19 mouse cellular contexts compared by ENCODE assay signal in genomic region chr5:103513162-103513561, GRCm38 (mm10).
A peak's percentile ranks its signal among the peaks of the same experiment; 100 is the strongest.
DNase-seq lines count a peak whose midpoint lies in the region; ATAC-seq and TF ChIP-seq lines count a peak whose summit lies in the region.
"Had no signal": no experiment of that assay in that cellular context is flagged by ENCODE, and none has a peak within 500 bp of the region (broad histone marks: within the 10 kb centered on the region; RNA-seq: fewer than 3 reads in every experiment).

No protein-coding gene starts in this region.

- TF ChIP-seq CTCF in lung, embryonic 14.5 days (IDR thresholded peaks at IDR 0.05; ENCODE audit: low read depth): 0 out of 2 replicates have a peak, but pooled peaks have one; percentile 11
- no peak for TF ChIP-seq CTCF in kidney, adult 2 months (conservative IDR thresholded peaks at IDR 0.05; ENCODE audit: insufficient read depth, insufficient read length, low read depth, low read length)

- peak; percentile 33 for DNase-seq in adrenal gland, postnatal 10 days
- no peak for DNase-seq in adrenal gland, adult 18-20 months (ENCODE audit: low spot score in 2 of 2)
- no peak for DNase-seq in lung, embryonic 14.5 days
- no peak for DNase-seq in lung, postnatal 4 days
- peak; percentile 40 for DNase-seq in CD4-positive, CD25-positive, alpha-beta regulatory T cell, adult 2 months (ENCODE audit: low read depth, low spot score)
- peak; percentile 39 to 40 for DNase-seq in adrenal gland, postnatal 36 days
- no peak for DNase-seq in kidney, adult 2 months
- DNase-seq in left cerebral cortex, adult 11 months (ENCODE audit: low spot score): no peak
- DNase-seq: cerebellum, adult 9-11 months; forebrain, postnatal 0 days; heart, postnatal 10 days; kidney, adult 8-10 months; lung, postnatal 36 days; thymus, postnatal 36 days had no signal

- H3K36me3 ChIP-seq in lung, embryonic 14.5 days (ENCODE audit: insufficient read depth): no peaks in the 10 kb centered on the region
- H3K36me3 ChIP-seq in kidney, adult 2 months (ENCODE audit: control insufficient read depth, insufficient read depth, low read length): no peaks in the 10 kb centered on the region; the same call in 1 of the 2 replicates
- H3K36me3 ChIP-seq: hindbrain, embryonic 15.5 days; liver, embryonic 15.5 days; midbrain, embryonic 15.5 days had no signal

- H3K27me3 ChIP-seq in lung, embryonic 14.5 days (ENCODE audit: insufficient read depth, low read length): no peaks in the 10 kb centered on the region
- no peaks in the 10 kb centered on the region for H3K27me3 ChIP-seq in kidney, adult 2 months (replicated peaks; ENCODE audit: control insufficient read depth, insufficient read depth, low read length)
- H3K27me3 ChIP-seq: hindbrain, embryonic 15.5 days; liver, embryonic 15.5 days; midbrain, embryonic 15.5 days had no signal

- H3K27ac ChIP-seq in lung, embryonic 14.5 days (ENCODE audit: low read depth): no peak overlapping the region
- no peak overlapping the region; the same call in 1 of the 2 replicates for H3K27ac ChIP-seq in kidney, adult 2 months (ENCODE audit: insufficient read depth, low read depth, low read length)
- H3K27ac ChIP-seq: embryonic facial prominence, embryonic 10.5 days; hindbrain, embryonic 15.5 days; liver, embryonic 15.5 days; midbrain, embryonic 15.5 days had no signal

- no peak overlapping the region for H3K4me2 ChIP-seq in lung, embryonic 14.5 days
- H3K4me2 ChIP-seq: hindbrain, embryonic 15.5 days; liver, embryonic 15.5 days; midbrain, embryonic 15.5 days had no signal

- 83% methylated on average over 9 of the region's 9 CpGs for WGBS in lung, embryonic 14.5 days
- WGBS in kidney, adult 2 months: 76% methylated on average over 9 of the region's 9 CpGs

- TF ChIP-seq POLR2A in kidney, adult 2 months (IDR thresholded peaks at IDR 0.05; ENCODE audit: low read depth, low read length): no peak

- H3K9ac ChIP-seq in lung, embryonic 14.5 days: no peak overlapping the region
- H3K9ac ChIP-seq: forebrain, postnatal 0 days; hindbrain, embryonic 15.5 days; liver, embryonic 15.5 days; midbrain, embryonic 15.5 days had no signal

- peaks cover 4% of the 10 kb centered on the region; the same call in 1 of the 2 replicates for H3K4me1 ChIP-seq in lung, embryonic 14.5 days (ENCODE audit: insufficient read depth)
- peaks cover 6% of the 10 kb centered on the region; the same call in 1 of the 2 replicates for H3K4me1 ChIP-seq in kidney, adult 2 months (ENCODE audit: control insufficient read depth, insufficient read depth, low read length)
- H3K4me1 ChIP-seq: embryonic facial prominence, embryonic 10.5 days; hindbrain, embryonic 15.5 days; liver, embryonic 15.5 days; midbrain, embryonic 15.5 days had no signal

- no peak for ATAC-seq in lung, embryonic 14.5 days (ENCODE audit: insufficient read depth)
- ATAC-seq: forebrain, postnatal 0 days; midbrain, embryonic 15.5 days had no signal

- no peaks in the 10 kb centered on the region for H3K9me3 ChIP-seq in lung, embryonic 14.5 days (ENCODE audit: low read depth, low read length)
- H3K9me3 ChIP-seq: embryonic facial prominence, embryonic 10.5 days; hindbrain, embryonic 15.5 days; liver, embryonic 15.5 days; midbrain, embryonic 15.5 days had no signal

- H3K4me3 ChIP-seq in lung, embryonic 14.5 days (ENCODE audit: low read depth, low read length): no peak overlapping the region
- no peak overlapping the region for H3K4me3 ChIP-seq in kidney, adult 2 months (ENCODE audit: insufficient read depth, low read depth, low read length)
- H3K4me3 ChIP-seq: embryonic facial prominence, embryonic 10.5 days; erythroblast, embryonic 14.5 days; hindbrain, embryonic 15.5 days; liver, embryonic 15.5 days; midbrain, embryonic 15.5 days had no signal

Comparison
In these comparisons a context has a peak if more than half of its experiments do, and no peak if none do; other contexts are left out.
1. DNase-seq: peak in adrenal gland, postnatal 10 days (single experiment), CD4-positive, CD25-positive, alpha-beta regulatory T cell, adult 2 months (single experiment) and adrenal gland, postnatal 36 days (2 of 2); none in adrenal gland, adult 18-20 months (0 of 2), lung, embryonic 14.5 days (single experiment), lung, postnatal 4 days (0 of 2), kidney, adult 2 months (single experiment) and left cerebral cortex, adult 11 months (single experiment).